Comparison of ENCODE assay signal across 8 mouse cellular contexts in genomic region chr17:23925090-23925493, GRCm38 (mm10). TPM values are rescaled to one million over a fixed set of nuclear protein-coding genes. Genes with fewer than 3 reads are reported as not detected.
DNase-seq lines count a peak whose midpoint lies in the region; ATAC-seq lines count a peak whose summit lies in the region.

No protein-coding gene starts in this region.

- intact Hi-C loops in heart, postnatal 25 days (cut with DNase I) = no loop called here

- H3K4me3 ChIP-seq in forebrain, embryonic 16.5 days (replicated peaks; ENCODE audit: low read length) = peak overlapping the region; percentile 52
- H3K4me3 ChIP-seq in lung, embryonic 15.5 days = peak overlapping the region; percentile 61

- H3K9ac ChIP-seq in forebrain, embryonic 16.5 days (replicated peaks; ENCODE audit: low read depth, low read length) = peak overlapping the region; percentile 65
- peak overlapping the region; percentile 57 for H3K9ac ChIP-seq in lung, embryonic 15.5 days

- no peaks in the 10 kb centered on the region for H3K27me3 ChIP-seq in forebrain, embryonic 16.5 days (replicated peaks; ENCODE audit: control insufficient read depth, insufficient read depth, low read length)
- H3K27me3 ChIP-seq in lung, embryonic 15.5 days = no peaks in the 10 kb centered on the region

- 0% methylated on average over 14 of the region's 14 CpGs for WGBS in forebrain, embryonic 16.5 days
- 0% methylated on average over 14 of the region's 14 CpGs for WGBS in lung, embryonic 15.5 days

- peak overlapping the region; percentile 90 for H3K27ac ChIP-seq in forebrain, embryonic 16.5 days (ENCODE audit: low read length)
- H3K27ac ChIP-seq in lung, embryonic 15.5 days = peak overlapping the region; percentile 98

- DNase-seq in Muller cell, postnatal 12 days (ENCODE audit: inconsistent ontology term) = peak; percentile 84
- DNase-seq in heart, postnatal 25 days (ENCODE audit: low spot score) = peak; percentile 50
- peak; percentile 17 for DNase-seq in layer of hippocampus, adult 9-10 months (ENCODE audit: low spot score)
- peak; percentile 58 for DNase-seq in ovary, postnatal 36 days (ENCODE audit: low spot score)
- peak; percentile 35 for DNase-seq in thymus, postnatal 25 days

- H3K4me1 ChIP-seq in forebrain, embryonic 16.5 days (replicated peaks; ENCODE audit: control insufficient read depth, insufficient read depth, low read length) = peaks cover 10% of the 10 kb centered on the region
- peaks cover 15% of the 10 kb centered on the region for H3K4me1 ChIP-seq in lung, embryonic 15.5 days

- no peaks in the 10 kb centered on the region for H3K36me3 ChIP-seq in forebrain, embryonic 16.5 days (ENCODE audit: control insufficient read depth, insufficient read depth)
- no peaks in the 10 kb centered on the region for H3K36me3 ChIP-seq in lung, embryonic 15.5 days

- H3K9me3 ChIP-seq in forebrain, embryonic 16.5 days (ENCODE audit: control insufficient read depth, low read length) = no peaks in the 10 kb centered on the region
- no peaks in the 10 kb centered on the region for H3K9me3 ChIP-seq in lung, embryonic 15.5 days

- H3K4me2 ChIP-seq in forebrain, embryonic 16.5 days (ENCODE audit: low read length) = peak overlapping the region; percentile 95
- peak overlapping the region; percentile 90 for H3K4me2 ChIP-seq in lung, embryonic 15.5 days

- peak; percentile 76 for ATAC-seq in cerebellum, adult (ENCODE audit: insufficient number of reproducible peaks, low FRiP score, low TSS enrichment)
- ATAC-seq in forebrain, embryonic 16.5 days = peak; percentile 69
- peak; percentile 83 for ATAC-seq in lung, embryonic 15.5 days (ENCODE audit: borderline replicate concordance, extremely low read depth, low FRiP score, low TSS enrichment)

RNA-seq across cellular contexts. Expression of gene Dcpp3, which starts 7.8 kb away (rescaled TPM):
- polyA plus RNA-seq in forebrain, embryonic 16.5 days (2015; fragmentation: Nextera tagmentation; extraction: Ambion mirVana) = not detected in 2 replicates
- not detected for total RNA-seq in heart, postnatal 25 days (2021)
- 1.8 and 2.0 TPM in 2 replicates for polyA plus RNA-seq in lung, embryonic 15.5 days (2015; fragmentation: Nextera tagmentation; extraction: Ambion mirVana)

RNA-seq across cellular contexts. Expression of gene Sbp, which starts 16.4 kb away (rescaled TPM):
- not detected in 2 replicates for polyA plus RNA-seq in forebrain, embryonic 16.5 days (2015; fragmentation: Nextera tagmentation; extraction: Ambion mirVana)
- total RNA-seq in heart, postnatal 25 days (2021) = not detected
- not detected in 2 replicates for polyA plus RNA-seq in lung, embryonic 15.5 days (2015; fragmentation: Nextera tagmentation; extraction: Ambion mirVana)

RNA-seq across cellular contexts. Expression of gene Sbpl, which starts 30.0 kb away (rescaled TPM):
- not detected in 2 replicates for polyA plus RNA-seq in forebrain, embryonic 16.5 days (2015; fragmentation: Nextera tagmentation; extraction: Ambion mirVana)
- not detected for total RNA-seq in heart, postnatal 25 days (2021)
- not detected in 2 replicates for polyA plus RNA-seq in lung, embryonic 15.5 days (2015; fragmentation: Nextera tagmentation; extraction: Ambion mirVana)

RNA-seq across cellular contexts. Expression of gene Dcpp2, which starts 44.4 kb away (rescaled TPM):
- not detected in 2 replicates for polyA plus RNA-seq in forebrain, embryonic 16.5 days (2015; fragmentation: Nextera tagmentation; extraction: Ambion mirVana)
- total RNA-seq in heart, postnatal 25 days (2021) = not detected
- not detected in 2 replicates for polyA plus RNA-seq in lung, embryonic 15.5 days (2015; fragmentation: Nextera tagmentation; extraction: Ambion mirVana)

RNA-seq across cellular contexts. Expression of gene Dcpp1, which starts 44.4 kb away (rescaled TPM):
- not detected in 2 replicates for polyA plus RNA-seq in forebrain, embryonic 16.5 days (2015; fragmentation: Nextera tagmentation; extraction: Ambion mirVana)
- not detected for total RNA-seq in heart, postnatal 25 days (2021)
- 0.71 TPM in 1 of 2 replicates, not detected in the other for polyA plus RNA-seq in lung, embryonic 15.5 days (2015; fragmentation: Nextera tagmentation; extraction: Ambion mirVana)

Comparison
In these comparisons a context has a peak if more than half of its experiments do, and no peak if none do; other contexts are left out.
1. Peak in every context shown above with its lines: DNase-seq, ATAC-seq, H3K4me3 ChIP-seq and H3K27ac ChIP-seq.
2. DNase-seq: peak in every context shown above with its lines; median percentile 84 in Muller cell, postnatal 12 days; 58 in ovary, postnatal 36 days; 50 in heart, postnatal 25 days; 35 in thymus, postnatal 25 days; 17 in layer of hippocampus, adult 9-10 months.